Mouse (Mus musculus) limb, embryonic 11.5 days (tissue): ENCODE measurements at regions not wholly inside any gene's neighbourhood (a gene's known extent, or its start where the extent isn't known, plus 50 kb on each side); places are given as distances from the start of the nearest gene placed in this dataset.

Experiments used
- ATAC-seq: fragments of 200-750 bp; cut with Nextera tagmentation; 2 replicates; pipeline ENCODE4 v1.8.0; 2017; ENCODE audit warnings: low read depth; ENCODE audit not compliant: insufficient number of reproducible peaks, low FRiP score, low TSS enrichment
- DNase-seq: peaks from one replicate; pipeline ENCODE4 v3.0.0-alpha.2; 2015; ENCODE audit warnings: low spot score
- H3K27ac ChIP-seq: fragments of 300-500 bp; sonication (generic); replicated peaks from 2 replicates; pipeline ENCODE4 v1.5.1; 2014; ENCODE audit warnings: low read depth, mild to moderate bottlenecking, low read length
- H3K27me3 ChIP-seq: fragments of 300-500 bp; sonication (generic); 2 replicates; pipeline ENCODE4 v1.6.1; 2014; ENCODE audit warnings: mild to moderate bottlenecking, low read length, mixed read lengths; ENCODE audit not compliant: control insufficient read depth, insufficient read depth
- H3K36me3 ChIP-seq: fragments of 300-500 bp; sonication (generic); 2 replicates; pipeline ENCODE4 v1.6.1; 2014; ENCODE audit warnings: mild to moderate bottlenecking, low read length, moderate library complexity, mixed read lengths; ENCODE audit not compliant: control insufficient read depth, insufficient read depth
- H3K4me1 ChIP-seq: fragments of 300-500 bp; sonication (generic); 2 replicates; pipeline ENCODE4 v1.6.1; 2014; ENCODE audit warnings: low read length, mixed read lengths; ENCODE audit not compliant: control insufficient read depth, insufficient read depth
- H3K4me2 ChIP-seq: fragments of 300-500 bp; sonication (generic); 2 replicates; pipeline ENCODE4 v1.6.1; 2014; ENCODE audit warnings: low read depth, mild to moderate bottlenecking, moderate library complexity; ENCODE audit not compliant: severe bottlenecking
- H3K4me3 ChIP-seq: fragments of 300-500 bp; sonication (generic); 2 replicates; pipeline ENCODE4 v1.5.1; 2014; ENCODE audit warnings: low read depth, low read length
- H3K9ac ChIP-seq: fragments of 300-500 bp; sonication (generic); 2 replicates; pipeline ENCODE4 v1.6.1; 2014; ENCODE audit warnings: mild to moderate bottlenecking, low read length
- H3K9me3 ChIP-seq: fragments of 300-500 bp; sonication (generic); 2 replicates; pipeline ENCODE4 v1.6.1; 2016; ENCODE audit warnings: low read length; ENCODE audit not compliant: control insufficient read depth
- WGBS: fragments of 180-500 bp; shearing (Covaris S2); extraction: QIAGEN DNeasy Blood & Tissue Kit; methylation state at CpG from one replicate; pipeline ENCODE4 v1.1.7; 2014; 5-methylcytosine and 5-hydroxymethylcytosine counted together

- Histone ChIP-seq H3K27me3 (no peaks in the 10 kb centered on the region), H3K36me3 (no peaks in the 10 kb centered on the region), H3K4me2 (no peak overlapping the region), H3K27ac (no peak overlapping the region), H3K4me3 (no peak overlapping the region), H3K4me1 (peaks cover 26% of the 10 kb centered on the region), H3K9me3 (no peaks in the 10 kb centered on the region), H3K9ac (no peak overlapping the region)
- ATAC-seq: no peak
- WGBS: 80% methylated on average over 5 of the region's 5 CpGs
- DNase-seq: no peak
These were observed 73.6 kb downstream of the Sdc1 start for GRCm38 (mm10) chr12:8844748-8845147.

- no peak for DNase-seq
- peak overlapping the region; percentile 90; the same call in 1 of the 2 replicates for H3K27ac ChIP-seq
- H3K9ac ChIP-seq: no peak overlapping the region
- peaks cover 23% of the 10 kb centered on the region for H3K4me1 ChIP-seq
- H3K9me3 ChIP-seq: no peaks in the 10 kb centered on the region
- no peaks in the 10 kb centered on the region for H3K27me3 ChIP-seq
- 89% methylated on average over 8 of the region's 8 CpGs for WGBS
- no peaks in the 10 kb centered on the region for H3K36me3 ChIP-seq
- H3K4me2 ChIP-seq: no peak overlapping the region
- no peak for ATAC-seq
- no peak overlapping the region for H3K4me3 ChIP-seq
These were observed 74.3 kb downstream of the Sdc1 start for GRCm38 (mm10) chr12:8845443-8845842.

- H3K9me3 ChIP-seq: no peaks in the 10 kb centered on the region
- peak overlapping the region; percentile 90 for H3K27ac ChIP-seq
- H3K36me3 ChIP-seq: no peaks in the 10 kb centered on the region
- peaks cover 27% of the 10 kb centered on the region for H3K4me1 ChIP-seq
- DNase-seq: peak; percentile 75
- 12% methylated on average over 16 of the region's 16 CpGs for WGBS
- no peaks in the 10 kb centered on the region for H3K27me3 ChIP-seq
- H3K9ac ChIP-seq: peak overlapping the region; percentile 31
- peak overlapping the region; percentile 12; the same call in 1 of the 2 replicates for H3K4me2 ChIP-seq
- H3K4me3 ChIP-seq: no peak overlapping the region
- ATAC-seq: peak; percentile 69
These were observed 74.8 kb upstream of the Laptm4a start for GRCm38 (mm10) chr12:8846425-8847226.

- Histone ChIP-seq H3K36me3 (no peaks in the 10 kb centered on the region), H3K9ac (no peak overlapping the region; the same call in 1 of the 2 replicates), H3K9me3 (no peaks in the 10 kb centered on the region), H3K4me3 (no peak overlapping the region), H3K4me2 (peak overlapping the region; percentile 12; the same call in 1 of the 2 replicates), H3K27me3 (no peaks in the 10 kb centered on the region), H3K4me1 (peaks cover 27% of the 10 kb centered on the region), H3K27ac (peak overlapping the region; percentile 90)
- WGBS: 19% methylated on average over 10 of the region's 10 CpGs
- DNase-seq (no peak), ATAC-seq (peak; percentile 65; the same call in 1 of the 2 replicates)
These were observed 74.1 kb upstream of the Laptm4a start for GRCm38 (mm10) chr12:8847227-8847857.

GRCm38 (mm10) chr12:8847858-8848383 lies 73.5 kb upstream of the Laptm4a start:
- DNase-seq: no peak
- no peaks in the 10 kb centered on the region for H3K9me3 ChIP-seq
- WGBS: 80% methylated on average over 8 of the region's 8 CpGs
- peaks cover 25% of the 10 kb centered on the region for H3K4me1 ChIP-seq
- no peak overlapping the region for H3K4me2 ChIP-seq
- H3K9ac ChIP-seq: no peak overlapping the region
- H3K27ac ChIP-seq: peak overlapping the region; percentile 90
- H3K4me3 ChIP-seq: no peak overlapping the region
- no peak for ATAC-seq
- H3K36me3 ChIP-seq: no peaks in the 10 kb centered on the region
- H3K27me3 ChIP-seq: no peaks in the 10 kb centered on the region

- ATAC-seq (no peak), DNase-seq (no peak)
- H3K9me3 ChIP-seq: no peaks in the 10 kb centered on the region
- no peak overlapping the region for H3K9ac ChIP-seq
- no peak overlapping the region for H3K27ac ChIP-seq
- no peaks in the 10 kb centered on the region for H3K36me3 ChIP-seq
- H3K4me3 ChIP-seq: no peak overlapping the region
- no peak overlapping the region for H3K4me2 ChIP-seq
- H3K27me3 ChIP-seq: no peaks in the 10 kb centered on the region
- peaks cover 33% of the 10 kb centered on the region for H3K4me1 ChIP-seq
- WGBS: 88% methylated on average over 4 of the region's 4 CpGs
These were observed 67.6 kb upstream of the Laptm4a start for GRCm38 (mm10) chr12:8853858-8854257.

GRCm38 (mm10) chr12:8854401-8854800 lies 67.1 kb upstream of the Laptm4a start:
- Histone ChIP-seq H3K4me1 (peaks cover 39% of the 10 kb centered on the region), H3K9me3 (no peaks in the 10 kb centered on the region), H3K4me3 (no peak overlapping the region), H3K4me2 (no peak overlapping the region), H3K9ac (no peak overlapping the region), H3K27me3 (no peaks in the 10 kb centered on the region), H3K36me3 (no peaks in the 10 kb centered on the region), H3K27ac (no peak overlapping the region)
- DNase-seq: no peak
- 87% methylated on average over 4 of the region's 4 CpGs for WGBS
- no peak for ATAC-seq

GRCm38 (mm10) chr12:8855119-8855518 lies 66.3 kb upstream of the Laptm4a start:
- no peak for DNase-seq

More at GRCm38 (mm10) chr12:8855119-8855518, 66.3 kb upstream of the Laptm4a start:
- ATAC-seq: no peak
- Histone ChIP-seq H3K9ac (no peak overlapping the region), H3K27me3 (no peaks in the 10 kb centered on the region), H3K4me1 (peaks cover 42% of the 10 kb centered on the region), H3K9me3 (no peaks in the 10 kb centered on the region), H3K4me3 (no peak overlapping the region), H3K27ac (peak overlapping the region; percentile 94; the same call in 1 of the 2 replicates), H3K4me2 (no peak overlapping the region), H3K36me3 (no peaks in the 10 kb centered on the region)
- 30% methylated on average over 5 of the region's 5 CpGs for WGBS
